Comparison of ENCODE assay signal across 10 mouse cellular contexts in the genomic region with DNA sequence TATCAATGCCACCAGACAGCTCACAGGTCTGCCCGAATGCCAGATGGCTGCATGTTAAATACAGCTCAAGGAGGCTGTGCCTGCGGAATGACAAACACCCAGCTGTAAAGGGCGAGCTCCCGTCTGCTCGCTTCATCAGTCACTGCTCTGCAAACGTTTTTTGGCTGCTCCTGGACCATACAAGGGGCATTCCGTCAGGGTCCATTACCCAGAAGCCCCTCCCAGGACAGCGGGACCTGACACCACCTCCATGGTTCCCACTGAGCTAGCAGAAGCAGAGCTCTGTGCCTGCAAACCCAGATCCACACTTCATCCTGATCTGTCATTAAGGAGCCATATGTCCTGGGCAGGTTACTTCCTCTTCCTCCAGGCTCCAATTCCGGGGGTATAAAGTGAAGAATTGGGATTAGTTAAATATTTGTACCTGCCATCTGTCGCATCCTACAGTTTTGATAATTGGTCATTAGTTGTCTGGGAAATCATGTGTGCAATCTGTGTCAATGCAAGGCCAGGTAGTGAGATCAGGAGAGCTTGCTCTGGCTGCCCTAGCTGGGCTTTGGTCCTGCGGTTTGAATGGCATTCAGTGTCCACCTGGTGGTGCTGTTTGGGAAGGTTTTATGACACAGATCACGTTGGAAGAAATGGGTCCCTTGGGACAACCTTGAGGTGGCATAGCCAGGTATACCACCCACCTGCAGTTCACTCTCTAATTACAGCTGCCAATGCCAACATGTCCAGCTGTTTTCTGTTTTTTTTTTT.
DNase-seq lines count a peak whose midpoint lies in the region; ATAC-seq and TF ChIP-seq lines count a peak whose summit lies in the region.
"Had no signal": no experiment of that assay in that cellular context is flagged by ENCODE, and none has a peak within 500 bp of the region (broad histone marks: within the 10 kb centered on the region; RNA-seq: fewer than 3 reads in every experiment).

No protein-coding gene starts in this region.

- peak; percentile 40 for TF ChIP-seq CTCF in midbrain, postnatal 0 days (IDR thresholded peaks at IDR 0.05)

- WGBS in midbrain, postnatal 0 days = 47% methylated on average over 12 of the region's 12 CpGs

- H3K4me3 ChIP-seq in midbrain, postnatal 0 days (ENCODE audit: low read depth, low read length) = no peak overlapping the region
- H3K4me3 ChIP-seq: embryonic facial prominence, embryonic 13.5 days; heart, embryonic 10.5 days had no signal

- no peak overlapping the region for H3K4me2 ChIP-seq in midbrain, postnatal 0 days (ENCODE audit: low read depth, low read length, poor library complexity, severe bottlenecking)
- H3K4me2 ChIP-seq: embryonic facial prominence, embryonic 13.5 days had no signal

- peak; percentile 12 to 24 for DNase-seq in frontal cortex, postnatal 36 days (ENCODE audit: low spot score in 2 of 2)
- peak; percentile 54 to 64 for DNase-seq in cerebellum, adult 18-20 months
- DNase-seq in kidney, adult 11 months = peak; percentile 77
- peak; percentile 67 for DNase-seq in midbrain, postnatal 0 days (ENCODE audit: low spot score)
- DNase-seq in spleen, postnatal 10 days (ENCODE audit: low spot score in 2 of 2) = no peak
- DNase-seq in left cerebral cortex, adult 11 months (ENCODE audit: low spot score) = no peak

- H3K27me3 ChIP-seq in midbrain, postnatal 0 days (ENCODE audit: insufficient read depth, low read length) = no peaks in the 10 kb centered on the region
- H3K27me3 ChIP-seq: embryonic facial prominence, embryonic 13.5 days had no signal

- no peaks in the 10 kb centered on the region for H3K4me1 ChIP-seq in midbrain, postnatal 0 days (ENCODE audit: insufficient read depth, low read length)

- H3K36me3 ChIP-seq in midbrain, postnatal 0 days (ENCODE audit: insufficient read depth, low read length) = no peaks in the 10 kb centered on the region
- H3K36me3 ChIP-seq: embryonic facial prominence, embryonic 13.5 days; heart, embryonic 10.5 days had no signal

- H3K9ac ChIP-seq in midbrain, postnatal 0 days (replicated peaks; ENCODE audit: low read length, poor library complexity, severe bottlenecking) = no peak overlapping the region
- H3K9ac ChIP-seq: embryonic facial prominence, embryonic 13.5 days had no signal

- H3K9me3 ChIP-seq in midbrain, postnatal 0 days (ENCODE audit: low read length) = no peaks in the 10 kb centered on the region
- H3K9me3 ChIP-seq: embryonic facial prominence, embryonic 13.5 days; heart, embryonic 10.5 days had no signal

- no peak overlapping the region for H3K27ac ChIP-seq in midbrain, postnatal 0 days (ENCODE audit: low read depth, low read length)
- H3K27ac ChIP-seq: embryonic facial prominence, embryonic 13.5 days; heart, embryonic 10.5 days had no signal

- no peak; the same call in 1 of the 2 replicates for ATAC-seq in frontal cortex, adult (ENCODE audit: low TSS enrichment)
- ATAC-seq in midbrain, postnatal 0 days (ENCODE audit: low FRiP score) = no peak
- no peak for ATAC-seq in erythroid progenitor cell, adult 5-6 weeks (replicated peaks; ENCODE audit: low FRiP score, poor library complexity, severe bottlenecking)

Comparison
In these comparisons a context has a peak if more than half of its experiments do, and no peak if none do; other contexts are left out.
1. DNase-seq: peak in frontal cortex, postnatal 36 days (2 of 2), cerebellum, adult 18-20 months (2 of 2), kidney, adult 11 months (single experiment) and midbrain, postnatal 0 days (single experiment); none in spleen, postnatal 10 days (0 of 2) and left cerebral cortex, adult 11 months (single experiment).